Mouse (Mus musculus) heart, postnatal 0 days (tissue): ENCODE data around the gene Slc16a5. TPM values are rescaled to one million over a fixed set of nuclear protein-coding genes. Genes with fewer than 3 reads are reported as not detected.
"Not testable (repeated sequence)": the region's sequence is repeated elsewhere in the genome, so short reads cannot be mapped to it uniquely, and the experiment has no call there.

Experiments used
- ATAC-seq: fragments of 200-750 bp; cut with Nextera tagmentation; 2 replicates; pipeline ENCODE4 v1.8.0; 2017; ENCODE audit warnings: low read depth, moderate number of reproducible peaks, moderate library complexity; ENCODE audit not compliant: insufficient read depth
- DNase-seq: peaks from one replicate; pipeline ENCODE4 v3.0.0-alpha.2; 2016; ENCODE audit warnings: low spot score
- H3K27ac ChIP-seq: fragments of 300-500 bp; sonication (generic); 2 replicates; pipeline ENCODE4 v1.5.1; 2014; ENCODE audit warnings: low read depth, mild to moderate bottlenecking
- H3K27me3 ChIP-seq: fragments of 300-500 bp; sonication (generic); 2 replicates; pipeline ENCODE4 v1.6.1; 2014; ENCODE audit warnings: low read length, mixed read lengths; ENCODE audit not compliant: control insufficient read depth, insufficient read depth
- H3K36me3 ChIP-seq: fragments of 300-500 bp; sonication (generic); replicated peaks from 2 replicates; pipeline ENCODE4 v1.6.1; 2014; ENCODE audit warnings: low read length, mixed read lengths; ENCODE audit not compliant: control insufficient read depth, insufficient read depth
- H3K4me1 ChIP-seq: fragments of 300-500 bp; sonication (generic); 2 replicates; pipeline ENCODE4 v1.6.1; 2014; ENCODE audit warnings: antibody characterized with exemption; ENCODE audit not compliant: control insufficient read depth, insufficient read depth
- H3K4me2 ChIP-seq: fragments of 300-500 bp; sonication (generic); 2 replicates; pipeline ENCODE4 v1.6.1; 2014; ENCODE audit warnings: low read depth, mild to moderate bottlenecking, low read length, moderate library complexity
- H3K4me3 ChIP-seq: fragments of 300-500 bp; sonication (generic); 2 replicates; pipeline ENCODE4 v1.5.1; 2014; ENCODE audit warnings: low read depth, low read length
- H3K9ac ChIP-seq: fragments of 300-500 bp; sonication (generic); replicated peaks from 2 replicates; pipeline ENCODE4 v1.6.1; 2014; ENCODE audit warnings: low read depth, low read length, mixed read lengths
- H3K9me3 ChIP-seq: fragments of 300-500 bp; sonication (generic); replicated peaks from 2 replicates; pipeline ENCODE4 v1.6.1; 2016; ENCODE audit warnings: low read length; ENCODE audit not compliant: control insufficient read depth
- CTCF ChIP-seq: IDR thresholded peaks from 2 replicates; pipeline ENCODE4 v1.5.1; 2016; ENCODE audit warnings: antibody characterized with exemption, control low read depth, low read depth
- EP300 ChIP-seq: IDR thresholded peaks from 2 replicates; pipeline ENCODE4 v1.6.1; 2016; ENCODE audit warnings: antibody characterized with exemption, low read depth
- WGBS: fragments of 180-500 bp; shearing (Covaris S2); extraction: QIAGEN DNeasy Blood & Tissue Kit; methylation state at CpG from one replicate; pipeline ENCODE4 v1.1.7; 2014; 5-methylcytosine and 5-hydroxymethylcytosine counted together
- polyA plus RNA-seq: library from polyadenylated mRNA; unstranded; fragments of >200 nt; fragmentation: Nextera tagmentation; extraction: Ambion mirVana; gene quantifications from 2 replicates; pipeline ENCODE4 v1.2.1, GENCODE M21; 2015
- total RNA-seq: library from RNA; depleted of rRNA; stranded (reverse); fragments of >200 nt; gene quantifications from 2 replicates; pipeline ENCODE4 v1.2.3, GENCODE M21; 2014; ENCODE audit warnings: low replicate concordance

Slc16a5 gene
- total and polyA plus RNA-seq, 2 experiments from 2014 or later = 0.11 to 0.99 TPM

DNA sequence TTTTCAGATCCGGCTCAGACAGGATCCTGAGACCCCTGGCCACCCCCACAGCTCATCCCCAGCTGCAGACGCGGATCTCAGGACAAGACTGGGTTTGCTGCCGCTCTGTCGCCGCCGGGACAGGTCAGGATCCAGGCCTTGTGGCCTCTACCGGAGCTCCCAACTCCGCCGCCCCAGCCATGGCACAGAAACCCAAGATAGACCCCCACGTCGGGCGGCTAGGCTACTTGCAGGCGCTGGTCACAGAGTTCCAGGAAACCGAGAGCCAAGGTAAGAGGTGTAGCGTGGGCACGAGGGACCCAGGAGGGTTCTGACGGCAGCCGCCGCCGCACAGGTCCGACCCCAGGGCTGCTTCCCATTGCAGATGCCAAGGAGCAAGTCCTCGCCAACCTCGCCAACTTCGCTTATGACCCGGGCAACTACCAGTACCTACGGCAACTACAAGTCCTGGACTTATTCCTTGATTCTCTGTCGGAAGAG is 13.5 kb downstream of the Slc16a5 start:
- Histone ChIP-seq H3K36me3 (no peaks in the 10 kb centered on the region), H3K4me2 (peak overlapping the region; percentile 94), H3K4me3 (peak overlapping the region; percentile 65), H3K27me3 (no peaks in the 10 kb centered on the region), H3K4me1 (peaks cover 25% of the 10 kb centered on the region), H3K9ac (peak overlapping the region; percentile 79), H3K9me3 (no peaks in the 10 kb centered on the region), H3K27ac (peak overlapping the region; percentile 53; the same call in 1 of the 2 replicates)
- 2% methylated on average over 28 of the region's 28 CpGs for WGBS
- DNase-seq (no peak), ATAC-seq (peak; percentile 4)
- TF ChIP-seq CTCF (no peak), EP300 (no peak)

- Histone ChIP-seq H3K4me3 (peak overlapping the region; percentile 65; the same call in 1 of the 2 replicates), H3K4me1 (peaks cover 25% of the 10 kb centered on the region), H3K4me2 (peak overlapping the region; percentile 94; the same call in 1 of the 2 replicates), H3K9ac (peak overlapping the region; percentile 79; the same call in 1 of the 2 replicates)
- H3K36me3 ChIP-seq, DNase-seq, H3K27ac ChIP-seq, H3K9me3 ChIP-seq, ATAC-seq, H3K27me3 ChIP-seq: not testable (repeated sequence)
- 77% methylated on average over 4 of the region's 4 CpGs for WGBS
These were observed 14.4 kb downstream of the Slc16a5 start for GRCm38 (mm10) chr11:115476630-115477029.

- H3K27me3 ChIP-seq, H3K4me2 ChIP-seq, ATAC-seq, H3K27ac ChIP-seq, H3K9ac ChIP-seq, H3K36me3 ChIP-seq, H3K4me3 ChIP-seq, H3K9me3 ChIP-seq, DNase-seq: not testable (repeated sequence)
- WGBS = 75% methylated on average over 7 of the region's 7 CpGs
- peaks cover 25% of the 10 kb centered on the region for H3K4me1 ChIP-seq
These were observed 15.1 kb downstream of the Slc16a5 start for GRCm38 (mm10) chr11:115477388-115477787.

- Histone ChIP-seq H3K4me1 (peaks cover 21% of the 10 kb centered on the region), H3K27ac (no peak overlapping the region), H3K4me3 (no peak overlapping the region), H3K9me3 (no peaks in the 10 kb centered on the region), H3K9ac (no peak overlapping the region), H3K27me3 (no peaks in the 10 kb centered on the region), H3K36me3 (no peaks in the 10 kb centered on the region), H3K4me2 (no peak overlapping the region)
- ATAC-seq (no peak), DNase-seq (no peak)
- 82% methylated on average over 9 of the region's 9 CpGs for WGBS
- no peak for TF ChIP-seq EP300
These were observed 16.1 kb downstream of the Slc16a5 start for GRCm38 (mm10) chr11:115478296-115478938.

DNA sequence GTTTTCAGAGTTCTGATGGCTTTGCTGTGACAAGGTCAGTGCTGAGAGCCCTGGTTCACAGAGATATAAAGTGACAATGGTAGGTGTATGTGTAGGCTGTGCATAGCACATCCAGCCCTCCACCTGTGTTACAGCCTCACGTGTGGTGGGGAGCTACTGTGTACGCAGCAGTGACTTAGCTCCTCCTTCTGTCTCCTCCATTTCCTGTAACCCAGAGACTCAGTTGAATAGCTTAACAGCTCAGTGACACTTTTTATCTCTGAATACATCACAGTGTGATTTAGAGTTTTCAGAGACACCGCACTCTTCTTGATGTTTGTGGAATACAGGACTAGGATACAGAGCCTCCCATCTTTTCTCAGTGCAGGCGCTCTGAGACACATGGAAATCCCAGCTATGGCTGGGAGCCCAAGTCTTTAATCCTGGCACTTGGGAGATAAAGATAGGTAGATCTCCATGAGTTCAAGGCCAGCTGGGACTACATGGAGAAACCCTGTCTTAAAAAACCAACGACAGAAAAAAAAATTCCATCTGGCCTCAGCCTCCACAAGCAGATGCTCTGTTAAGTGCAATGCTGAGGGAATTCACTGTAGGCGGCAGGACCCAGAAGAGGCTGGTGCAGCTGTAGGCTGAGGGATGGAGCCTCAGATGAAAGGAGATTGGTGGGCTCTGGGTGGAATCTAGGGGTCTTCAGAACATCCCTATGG is 19.4 kb downstream of the Slc16a5 start:
- no peak overlapping the region for H3K4me2 ChIP-seq
- WGBS = 78% methylated on average over 6 of the region's 6 CpGs
- no peak overlapping the region for H3K27ac ChIP-seq
- no peak overlapping the region for H3K4me3 ChIP-seq
- no peak for ATAC-seq
- no peaks in the 10 kb centered on the region for H3K9me3 ChIP-seq
- no peak overlapping the region for H3K9ac ChIP-seq
- peaks cover 11% of the 10 kb centered on the region; the same call in 1 of the 2 replicates for H3K4me1 ChIP-seq
- TF ChIP-seq EP300 (no peak), CTCF (no peak)
- H3K27me3 ChIP-seq = no peaks in the 10 kb centered on the region
- 0 out of 2 replicates have a peak, but pooled peaks cover 4% of the 10 kb centered on the region for H3K36me3 ChIP-seq
- DNase-seq = no peak
